Mouse (Mus musculus) erythroblast, embryonic 14.5 days (primary cell): ENCODE measurements around the gene Tmem260.

Source experiments
- GATA1 ChIP-seq: IDR thresholded peaks from 2 replicates; pipeline ENCODE4 v1.6.1; 2012; ENCODE audit warnings: low read length, inconsistent platforms, mixed read lengths
- TAL1 ChIP-seq: IDR thresholded peaks from 3 replicates; pipeline ENCODE4 v1.6.1; 2012; ENCODE audit warnings: low read length, inconsistent platforms, mixed read lengths

- no peak for TF ChIP-seq TAL1
- TF ChIP-seq GATA1: no peak
Measured at GRCm38 (mm10) chr14:48507376-48507775, 61.5 kb downstream of the Tmem260 start.
